In genomic region chr10:81058896-81059295, GRCm38 (mm10) we compare ENCODE assay signal across 8 mouse cellular contexts. TPM values are rescaled to one million over a fixed set of nuclear protein-coding genes. Genes with fewer than 3 reads are reported as not detected.
DNase-seq lines count a peak whose midpoint lies in the region; ATAC-seq lines count a peak whose summit lies in the region.

No protein-coding gene starts in this region.

- peaks cover 32% of the 10 kb centered on the region for H3K4me1 ChIP-seq in kidney, embryonic 15.5 days
- peaks cover 21% of the 10 kb centered on the region for H3K4me1 ChIP-seq in embryonic facial prominence, embryonic 12.5 days
- H3K4me1 ChIP-seq in intestine, embryonic 14.5 days (replicated peaks; ENCODE audit: control insufficient read depth, insufficient read depth, low read length): peaks cover 13% of the 10 kb centered on the region
- peaks cover 27% of the 10 kb centered on the region for H3K4me1 ChIP-seq in midbrain, embryonic 16.5 days (ENCODE audit: control insufficient read depth, insufficient read depth, low read length)

- WGBS in kidney, embryonic 15.5 days: 86% methylated on average over 6 of the region's 6 CpGs
- 91% methylated on average over 6 of the region's 6 CpGs for WGBS in embryonic facial prominence, embryonic 12.5 days
- WGBS in intestine, embryonic 14.5 days: 87% methylated on average over 6 of the region's 6 CpGs
- 91% methylated on average over 6 of the region's 6 CpGs for WGBS in midbrain, embryonic 16.5 days

- no peaks in the 10 kb centered on the region for H3K27me3 ChIP-seq in kidney, embryonic 15.5 days
- H3K27me3 ChIP-seq in embryonic facial prominence, embryonic 12.5 days: no peaks in the 10 kb centered on the region
- H3K27me3 ChIP-seq in intestine, embryonic 14.5 days (replicated peaks; ENCODE audit: control insufficient read depth, insufficient read depth, low read length): no peaks in the 10 kb centered on the region
- no peaks in the 10 kb centered on the region for H3K27me3 ChIP-seq in midbrain, embryonic 16.5 days (ENCODE audit: control insufficient read depth, insufficient read depth, low read depth, low read length)

- no peak for ATAC-seq in kidney, embryonic 15.5 days (replicated peaks; ENCODE audit: low FRiP score)
- no peak for ATAC-seq in embryonic facial prominence, embryonic 12.5 days (ENCODE audit: insufficient number of reproducible peaks, insufficient read depth, low FRiP score, low TSS enrichment)
- no peak for ATAC-seq in intestine, embryonic 14.5 days (replicated peaks; ENCODE audit: low FRiP score, low TSS enrichment, low read depth)
- no peak for ATAC-seq in midbrain, embryonic 16.5 days

- intact Hi-C loops in left cerebral cortex, postnatal 36 days (cut with DNase I): no loop called here

- H3K9ac ChIP-seq in kidney, embryonic 15.5 days: peak overlapping the region; percentile 74; the same call in 1 of the 2 replicates
- peak overlapping the region; percentile 91; the same call in 1 of the 2 replicates for H3K9ac ChIP-seq in embryonic facial prominence, embryonic 12.5 days
- peak overlapping the region; percentile 82 for H3K9ac ChIP-seq in intestine, embryonic 14.5 days (ENCODE audit: low read length)
- H3K9ac ChIP-seq in midbrain, embryonic 16.5 days (ENCODE audit: low read depth, low read length): peak overlapping the region; percentile 89

- H3K36me3 ChIP-seq in kidney, embryonic 15.5 days: peaks cover 19% of the 10 kb centered on the region; the same call in 1 of the 2 replicates
- 0 out of 2 replicates have a peak, but pooled peaks cover 16% of the 10 kb centered on the region for H3K36me3 ChIP-seq in embryonic facial prominence, embryonic 12.5 days
- H3K36me3 ChIP-seq in intestine, embryonic 14.5 days (ENCODE audit: control insufficient read depth, insufficient read depth, low read length): no peaks in the 10 kb centered on the region
- no peaks in the 10 kb centered on the region for H3K36me3 ChIP-seq in midbrain, embryonic 16.5 days (ENCODE audit: control insufficient read depth, insufficient read depth, low read length)

- H3K4me3 ChIP-seq in kidney, embryonic 15.5 days (replicated peaks): peak overlapping the region; percentile 69
- peak overlapping the region; percentile 87 for H3K4me3 ChIP-seq in embryonic facial prominence, embryonic 12.5 days
- peak overlapping the region; percentile 90 for H3K4me3 ChIP-seq in intestine, embryonic 14.5 days (ENCODE audit: low read depth, low read length)
- peak overlapping the region; percentile 5; the same call in 1 of the 2 replicates for H3K4me3 ChIP-seq in midbrain, embryonic 16.5 days (ENCODE audit: low read depth, low read length)

- DNase-seq in kidney, postnatal 14 days: no peak
- no peak for DNase-seq in intestine, embryonic 14.5 days (ENCODE audit: low spot score)
- DNase-seq in cerebellum, adult 18-20 months: no peak
- DNase-seq in urinary bladder, postnatal 10 days (ENCODE audit: low spot score): no peak
- DNase-seq in left cerebral cortex, postnatal 36 days (ENCODE audit: low spot score in 2 of 2): no peak

- peak overlapping the region; percentile 86 for H3K4me2 ChIP-seq in kidney, embryonic 15.5 days
- peak overlapping the region; percentile 94 for H3K4me2 ChIP-seq in embryonic facial prominence, embryonic 12.5 days (replicated peaks)
- peak overlapping the region; percentile 87 for H3K4me2 ChIP-seq in intestine, embryonic 14.5 days (ENCODE audit: low read length)
- peak overlapping the region; percentile 99 for H3K4me2 ChIP-seq in midbrain, embryonic 16.5 days (ENCODE audit: low read length)

- no peak overlapping the region for H3K27ac ChIP-seq in kidney, embryonic 15.5 days
- no peak overlapping the region for H3K27ac ChIP-seq in embryonic facial prominence, embryonic 12.5 days
- no peak overlapping the region for H3K27ac ChIP-seq in intestine, embryonic 14.5 days (ENCODE audit: low read depth)
- no peak overlapping the region for H3K27ac ChIP-seq in midbrain, embryonic 16.5 days (ENCODE audit: low read length)

- H3K9me3 ChIP-seq in kidney, embryonic 15.5 days (replicated peaks): no peaks in the 10 kb centered on the region
- H3K9me3 ChIP-seq in embryonic facial prominence, embryonic 12.5 days: no peaks in the 10 kb centered on the region
- no peaks in the 10 kb centered on the region for H3K9me3 ChIP-seq in intestine, embryonic 14.5 days (ENCODE audit: control insufficient read depth, low read length)
- H3K9me3 ChIP-seq in midbrain, embryonic 16.5 days (replicated peaks; ENCODE audit: control insufficient read depth, low read length, poor library complexity, severe bottlenecking): no peaks in the 10 kb centered on the region

RNA-seq across cellular contexts. Expression of gene Sgta, which starts 1.1 kb away (rescaled TPM):
- polyA plus RNA-seq in kidney, embryonic 15.5 days (2015; fragmentation: Nextera tagmentation; extraction: Ambion mirVana): 201 and 226 TPM in 2 replicates
- polyA plus RNA-seq in embryonic facial prominence, embryonic 12.5 days (2016; fragmentation: Nextera tagmentation; extraction: Ambion mirVana): 242 and 251 TPM in 2 replicates
- polyA plus RNA-seq in intestine, embryonic 14.5 days (2014; fragmentation: Nextera tagmentation; extraction: Ambion mirVana): 171 and 181 TPM in 2 replicates
- polyA plus RNA-seq in midbrain, embryonic 16.5 days (2015; fragmentation: Nextera tagmentation; extraction: Ambion mirVana): 324 and 340 TPM in 2 replicates
- total RNA-seq in left cerebral cortex, postnatal 36 days (2021): 100 to 1,000 TPM; 169 to 176 TPM

RNA-seq across cellular contexts. Expression of gene Thop1, which starts 10.9 kb away (rescaled TPM):
- 62.5 and 67.4 TPM in 2 replicates for polyA plus RNA-seq in kidney, embryonic 15.5 days (2015; fragmentation: Nextera tagmentation; extraction: Ambion mirVana)
- polyA plus RNA-seq in embryonic facial prominence, embryonic 12.5 days (2016; fragmentation: Nextera tagmentation; extraction: Ambion mirVana): 68.2 and 71.3 TPM in 2 replicates
- polyA plus RNA-seq in intestine, embryonic 14.5 days (2014; fragmentation: Nextera tagmentation; extraction: Ambion mirVana): 53.2 and 54.1 TPM in 2 replicates
- polyA plus RNA-seq in midbrain, embryonic 16.5 days (2015; fragmentation: Nextera tagmentation; extraction: Ambion mirVana): 47.3 and 51.6 TPM in 2 replicates
- total RNA-seq in left cerebral cortex, postnatal 36 days (2021): 10 to 100 TPM; 47.0 to 49.8 TPM

RNA-seq across cellular contexts. Expression of gene Slc39a3, which starts 21.7 kb away (rescaled TPM):
- 13.7 and 16.3 TPM in 2 replicates for polyA plus RNA-seq in kidney, embryonic 15.5 days (2015; fragmentation: Nextera tagmentation; extraction: Ambion mirVana)
- polyA plus RNA-seq in embryonic facial prominence, embryonic 12.5 days (2016; fragmentation: Nextera tagmentation; extraction: Ambion mirVana): 21.8 and 21.9 TPM in 2 replicates
- polyA plus RNA-seq in intestine, embryonic 14.5 days (2014; fragmentation: Nextera tagmentation; extraction: Ambion mirVana): 13.1 and 13.7 TPM in 2 replicates
- 52.8 and 55.7 TPM in 2 replicates for polyA plus RNA-seq in midbrain, embryonic 16.5 days (2015; fragmentation: Nextera tagmentation; extraction: Ambion mirVana)
- total RNA-seq in left cerebral cortex, postnatal 36 days (2021): 10 to 100 TPM; 66.9 to 74.2 TPM

RNA-seq across cellular contexts. Expression of gene Diras1, which starts 33.4 kb away (rescaled TPM):
- polyA plus RNA-seq in kidney, embryonic 15.5 days (2015; fragmentation: Nextera tagmentation; extraction: Ambion mirVana): 0.19 and 0.23 TPM in 2 replicates
- polyA plus RNA-seq in embryonic facial prominence, embryonic 12.5 days (2016; fragmentation: Nextera tagmentation; extraction: Ambion mirVana): 1.9 and 2.1 TPM in 2 replicates
- 0.65 and 1.0 TPM in 2 replicates for polyA plus RNA-seq in intestine, embryonic 14.5 days (2014; fragmentation: Nextera tagmentation; extraction: Ambion mirVana)
- 71.7 and 88.1 TPM in 2 replicates for polyA plus RNA-seq in midbrain, embryonic 16.5 days (2015; fragmentation: Nextera tagmentation; extraction: Ambion mirVana)
- 100 to 1,000 TPM; 102 to 111 TPM for total RNA-seq in left cerebral cortex, postnatal 36 days (2021)

RNA-seq across cellular contexts. Expression of gene Creb3l3, which starts 39.8 kb away (rescaled TPM):
- 0.64 and 0.77 TPM in 2 replicates for polyA plus RNA-seq in kidney, embryonic 15.5 days (2015; fragmentation: Nextera tagmentation; extraction: Ambion mirVana)
- 0.31 and 0.69 TPM in 2 replicates for polyA plus RNA-seq in embryonic facial prominence, embryonic 12.5 days (2016; fragmentation: Nextera tagmentation; extraction: Ambion mirVana)
- 0.65 and 1.0 TPM in 2 replicates for polyA plus RNA-seq in intestine, embryonic 14.5 days (2014; fragmentation: Nextera tagmentation; extraction: Ambion mirVana)
- polyA plus RNA-seq in midbrain, embryonic 16.5 days (2015; fragmentation: Nextera tagmentation; extraction: Ambion mirVana): 0.24 and 0.33 TPM in 2 replicates
- under 1 TPM; 0.23 to 0.72 TPM for total RNA-seq in left cerebral cortex, postnatal 36 days (2021)

Comparison
In these comparisons a context has a peak if more than half of its experiments do, and no peak if none do; other contexts are left out.
1. H3K4me3 ChIP-seq: peak in every context shown above with its lines; median percentile 90 in intestine, embryonic 14.5 days; 87 in embryonic facial prominence, embryonic 12.5 days; 69 in kidney, embryonic 15.5 days; 5 in midbrain, embryonic 16.5 days.